ENCODE assay signal across 9 mouse cellular contexts in genomic region chr6:126033693-126034402, GRCm38 (mm10).
DNase-seq lines count a peak whose midpoint lies in the region; ATAC-seq and TF ChIP-seq lines count a peak whose summit lies in the region.
"Had no signal": no experiment of that assay in that cellular context is flagged by ENCODE, and none has a peak within 500 bp of the region (broad histone marks: within the 10 kb centered on the region; RNA-seq: fewer than 3 reads in every experiment).

No protein-coding gene starts in this region.

- no peaks in the 10 kb centered on the region for H3K36me3 ChIP-seq in embryonic facial prominence, embryonic 11.5 days (replicated peaks; ENCODE audit: control insufficient read depth, insufficient read depth, low read depth, low read length)
- no peaks in the 10 kb centered on the region for H3K36me3 ChIP-seq in embryonic facial prominence, embryonic 10.5 days (replicated peaks)
- no peaks in the 10 kb centered on the region for H3K36me3 ChIP-seq in liver, embryonic 16.5 days (ENCODE audit: control insufficient read depth, insufficient read depth)
- H3K36me3 ChIP-seq in liver, embryonic 11.5 days (ENCODE audit: control insufficient read depth, insufficient read depth, low read length): no peaks in the 10 kb centered on the region
- H3K36me3 ChIP-seq in intestine, embryonic 15.5 days: no peaks in the 10 kb centered on the region
- H3K36me3 ChIP-seq in stomach, embryonic 15.5 days: no peaks in the 10 kb centered on the region
- H3K36me3 ChIP-seq in thymus, adult 2 months (ENCODE audit: control insufficient read depth, insufficient read depth, low read length): no peaks in the 10 kb centered on the region

- H3K27me3 ChIP-seq in embryonic facial prominence, embryonic 11.5 days (ENCODE audit: control insufficient read depth, insufficient read depth, low read length): no peaks in the 10 kb centered on the region
- no peaks in the 10 kb centered on the region for H3K27me3 ChIP-seq in embryonic facial prominence, embryonic 10.5 days (replicated peaks; ENCODE audit: low read depth, poor library complexity, severe bottlenecking)
- H3K27me3 ChIP-seq in liver, embryonic 16.5 days (ENCODE audit: control insufficient read depth, insufficient read depth, low read depth, low read length): no peaks in the 10 kb centered on the region
- no peaks in the 10 kb centered on the region for H3K27me3 ChIP-seq in liver, embryonic 11.5 days (replicated peaks; ENCODE audit: control insufficient read depth, insufficient read depth, low read length)
- H3K27me3 ChIP-seq in intestine, embryonic 15.5 days (replicated peaks): no peaks in the 10 kb centered on the region
- no peaks in the 10 kb centered on the region for H3K27me3 ChIP-seq in stomach, embryonic 15.5 days (replicated peaks)
- H3K27me3 ChIP-seq in thymus, adult 2 months (ENCODE audit: control insufficient read depth, insufficient read depth, low read length): no peaks in the 10 kb centered on the region

- H3K9ac ChIP-seq in embryonic facial prominence, embryonic 11.5 days (replicated peaks; ENCODE audit: low read length): no peak overlapping the region
- H3K9ac ChIP-seq in liver, embryonic 16.5 days (ENCODE audit: low read depth, low read length): no peak overlapping the region
- no peak overlapping the region for H3K9ac ChIP-seq in liver, embryonic 11.5 days (ENCODE audit: low read depth, low read length)
- no peak overlapping the region for H3K9ac ChIP-seq in intestine, embryonic 15.5 days
- H3K9ac ChIP-seq in stomach, embryonic 15.5 days: no peak overlapping the region
- H3K9ac ChIP-seq: liver, embryonic 14.5 days had no signal

- TF ChIP-seq POLR2A in thymus, adult 2 months (IDR thresholded peaks at IDR 0.05; ENCODE audit: control insufficient read depth, extremely low read depth, insufficient read depth, low read length, poor library complexity): no peak

- H3K4me2 ChIP-seq in embryonic facial prominence, embryonic 11.5 days (ENCODE audit: low read depth, low read length): no peak overlapping the region
- no peak overlapping the region for H3K4me2 ChIP-seq in liver, embryonic 16.5 days (ENCODE audit: low read depth, low read length)
- no peak overlapping the region for H3K4me2 ChIP-seq in liver, embryonic 11.5 days
- 0 out of 2 replicates have a peak overlapping the region, but pooled peaks have one; percentile 5 for H3K4me2 ChIP-seq in intestine, embryonic 15.5 days (replicated peaks)
- H3K4me2 ChIP-seq in stomach, embryonic 15.5 days: peak overlapping the region; percentile 19

- H3K4me3 ChIP-seq in embryonic facial prominence, embryonic 11.5 days (ENCODE audit: low read depth, low read length): no peak overlapping the region
- H3K4me3 ChIP-seq in embryonic facial prominence, embryonic 10.5 days: no peak overlapping the region
- no peak overlapping the region for H3K4me3 ChIP-seq in liver, embryonic 16.5 days (ENCODE audit: low read depth, low read length)
- H3K4me3 ChIP-seq in liver, embryonic 11.5 days (ENCODE audit: low read depth, low read length): no peak overlapping the region
- H3K4me3 ChIP-seq in intestine, embryonic 15.5 days (replicated peaks): no peak overlapping the region
- H3K4me3 ChIP-seq in stomach, embryonic 15.5 days (replicated peaks): no peak overlapping the region
- H3K4me3 ChIP-seq in thymus, adult 2 months (ENCODE audit: control insufficient read depth, insufficient read depth, low read length): no peak overlapping the region

- H3K9me3 ChIP-seq in embryonic facial prominence, embryonic 11.5 days (replicated peaks; ENCODE audit: control insufficient read depth, low read length): no peaks in the 10 kb centered on the region
- H3K9me3 ChIP-seq in embryonic facial prominence, embryonic 10.5 days: no peaks in the 10 kb centered on the region
- no peaks in the 10 kb centered on the region for H3K9me3 ChIP-seq in liver, embryonic 16.5 days (replicated peaks; ENCODE audit: control insufficient read depth, low read length)
- H3K9me3 ChIP-seq in liver, embryonic 11.5 days (ENCODE audit: control insufficient read depth, low read length): no peaks in the 10 kb centered on the region
- no peaks in the 10 kb centered on the region for H3K9me3 ChIP-seq in intestine, embryonic 15.5 days
- no peaks in the 10 kb centered on the region for H3K9me3 ChIP-seq in stomach, embryonic 15.5 days

- no peaks in the 10 kb centered on the region for H3K4me1 ChIP-seq in embryonic facial prominence, embryonic 11.5 days (ENCODE audit: control insufficient read depth, insufficient read depth, low read length)
- peaks cover 24% of the 10 kb centered on the region for H3K4me1 ChIP-seq in embryonic facial prominence, embryonic 10.5 days
- H3K4me1 ChIP-seq in liver, embryonic 16.5 days (ENCODE audit: control insufficient read depth, low read depth, low read length): no peaks in the 10 kb centered on the region
- no peaks in the 10 kb centered on the region; the same call in none of the 2 replicates for H3K4me1 ChIP-seq in liver, embryonic 11.5 days (replicated peaks; ENCODE audit: control insufficient read depth, insufficient read depth, low read length)
- 0 out of 2 replicates have a peak, but pooled peaks cover 2% of the 10 kb centered on the region for H3K4me1 ChIP-seq in intestine, embryonic 15.5 days (replicated peaks)
- H3K4me1 ChIP-seq in stomach, embryonic 15.5 days: 0 out of 2 replicates have a peak, but pooled peaks cover 3% of the 10 kb centered on the region
- H3K4me1 ChIP-seq in thymus, adult 2 months (replicated peaks; ENCODE audit: control insufficient read depth, insufficient read depth, low read length): no peaks in the 10 kb centered on the region

- peak; percentile 7 for DNase-seq in embryonic facial prominence, embryonic 11.5 days (ENCODE audit: low spot score)
- no peak for DNase-seq in embryonic facial prominence, embryonic 10.5 days (ENCODE audit: low spot score)
- DNase-seq in liver, embryonic 11.5 days (ENCODE audit: low spot score): no peak
- no peak for DNase-seq in right cerebral cortex, postnatal 10 days (ENCODE audit: low spot score in 2 of 2)
- no peak for DNase-seq in thymus, adult 2 months

- ATAC-seq in embryonic facial prominence, embryonic 11.5 days (replicated peaks; ENCODE audit: insufficient number of reproducible peaks, low FRiP score, low TSS enrichment, low read depth): no peak; the same call in 1 of the 2 replicates
- peak; percentile 35; the same call in 1 of the 2 replicates for ATAC-seq in liver, embryonic 16.5 days (ENCODE audit: low read depth)
- ATAC-seq in liver, embryonic 11.5 days (replicated peaks; ENCODE audit: low FRiP score): no peak
- 0 out of 2 replicates have a peak, but pooled peaks have one; percentile 12 for ATAC-seq in intestine, embryonic 15.5 days
- ATAC-seq in stomach, embryonic 15.5 days (ENCODE audit: insufficient read depth, low FRiP score, low read depth): no peak

- no peak overlapping the region for H3K27ac ChIP-seq in embryonic facial prominence, embryonic 11.5 days (replicated peaks; ENCODE audit: low read depth, low read length)
- no peak overlapping the region; the same call in 1 of the 2 replicates for H3K27ac ChIP-seq in embryonic facial prominence, embryonic 10.5 days (replicated peaks)
- H3K27ac ChIP-seq in liver, embryonic 16.5 days (ENCODE audit: low read length): no peak overlapping the region
- no peak overlapping the region for H3K27ac ChIP-seq in liver, embryonic 11.5 days (ENCODE audit: low read depth, low read length)
- no peak overlapping the region for H3K27ac ChIP-seq in intestine, embryonic 15.5 days
- H3K27ac ChIP-seq in stomach, embryonic 15.5 days: no peak overlapping the region
- no peak overlapping the region for H3K27ac ChIP-seq in thymus, adult 2 months (ENCODE audit: control insufficient read depth, insufficient read depth, low read length)
- H3K27ac ChIP-seq: liver, embryonic 14.5 days had no signal

- TF ChIP-seq CTCF in thymus, adult 2 months (IDR thresholded peaks at IDR 0.05; ENCODE audit: borderline replicate concordance, control insufficient read depth, extremely low read depth, insufficient read depth, low read length, poor library complexity): no peak

- WGBS in embryonic facial prominence, embryonic 11.5 days: 60% methylated on average over 8 of the region's 8 CpGs
- 66% methylated on average over 8 of the region's 8 CpGs for WGBS in embryonic facial prominence, embryonic 10.5 days
- WGBS in liver, embryonic 16.5 days (ENCODE audit: insufficient replicate concordance): 51% methylated on average over 8 of the region's 8 CpGs
- 65% methylated on average over 8 of the region's 8 CpGs for WGBS in liver, embryonic 11.5 days
- 53% methylated on average over 8 of the region's 8 CpGs for WGBS in intestine, embryonic 15.5 days
- WGBS in stomach, embryonic 15.5 days: 46% methylated on average over 8 of the region's 8 CpGs
- 82% methylated on average over 8 of the region's 8 CpGs for WGBS in thymus, adult 2 months

Comparison
In these comparisons a context has a peak if more than half of its experiments do, and no peak if none do; other contexts are left out.
1. ATAC-seq: peak in liver, embryonic 16.5 days (single experiment) and intestine, embryonic 15.5 days (single experiment); none in embryonic facial prominence, embryonic 11.5 days (single experiment), liver, embryonic 11.5 days (single experiment) and stomach, embryonic 15.5 days (single experiment).
2. H3K4me2 ChIP-seq: peak in intestine, embryonic 15.5 days (single experiment) and stomach, embryonic 15.5 days (single experiment); none in embryonic facial prominence, embryonic 11.5 days (single experiment), liver, embryonic 16.5 days (single experiment) and liver, embryonic 11.5 days (single experiment).